Mouse (Mus musculus): ENCODE measurements at regions not wholly inside any gene's neighbourhood (a gene's known extent, or its start where the extent isn't known, plus 50 kb on each side); places are given as distances from the start of the nearest gene placed in this dataset.
A peak's percentile ranks its signal among the peaks of the same experiment; 100 is the strongest.

DNA sequence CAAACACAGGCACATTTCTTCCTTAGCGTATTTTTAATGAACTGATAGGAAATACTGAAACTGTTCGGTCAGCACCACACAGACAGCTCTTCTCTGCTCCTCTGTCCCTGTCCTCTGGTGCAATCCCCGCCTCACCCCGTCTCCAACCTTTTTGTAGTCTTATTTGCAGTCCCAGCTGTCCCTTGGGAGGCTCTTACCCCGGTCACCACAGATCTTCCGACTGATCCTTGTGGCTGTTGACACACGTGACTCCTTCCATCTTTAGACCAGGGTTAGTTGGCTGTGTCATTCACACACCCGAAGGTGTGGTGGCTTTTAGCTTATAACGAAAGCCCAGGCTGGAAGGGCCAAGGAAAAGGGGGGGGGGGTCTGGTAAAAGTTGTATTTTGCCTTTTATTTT, 56.4 kb downstream of the Cyp26a1 start:
- DNase-seq (ENCODE audit: low spot score) = no peak

DNA sequence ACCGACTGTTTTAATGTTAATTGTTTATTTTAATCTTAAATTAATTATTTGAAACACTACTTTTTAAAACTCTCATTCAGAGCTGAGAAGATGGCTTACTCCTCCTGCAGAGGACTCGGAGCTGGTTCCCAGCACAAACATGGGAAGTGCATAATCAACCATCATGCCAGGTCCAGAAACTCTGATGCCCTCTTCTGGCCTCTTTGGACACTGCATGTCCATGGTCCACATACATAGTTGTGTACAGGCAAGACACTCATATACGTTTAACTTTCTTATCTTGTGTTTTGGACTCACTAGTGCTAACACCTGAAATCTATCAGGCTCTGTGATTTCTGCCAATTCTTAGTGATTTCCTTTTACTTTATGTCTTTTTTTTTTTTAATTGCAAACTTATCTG, 57.8 kb downstream of the Cyp26a1 start:
- DNase-seq (ENCODE audit: low spot score) = no peak

DNA sequence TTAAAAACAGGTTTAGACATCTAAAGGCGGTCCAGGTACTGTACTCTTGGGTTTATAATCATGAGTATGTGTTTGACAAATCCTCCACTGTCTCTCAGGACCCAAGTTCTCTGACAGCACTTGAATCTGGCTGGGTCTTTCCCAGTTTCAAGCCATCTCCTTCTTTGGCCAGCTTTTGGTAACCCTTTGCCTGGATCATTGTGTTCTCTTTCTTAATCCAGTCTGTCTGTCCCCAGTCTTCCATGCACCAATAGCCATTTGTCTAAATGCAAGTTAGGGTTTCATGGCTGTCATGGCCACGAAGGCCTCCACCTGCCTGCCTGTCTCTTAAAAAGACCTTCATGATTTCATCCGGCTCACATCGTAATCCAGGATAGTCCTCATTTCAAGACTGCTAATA, 71.8 kb downstream of the Cyp26a1 start:
- no peak for DNase-seq (ENCODE audit: low spot score)

DNA sequence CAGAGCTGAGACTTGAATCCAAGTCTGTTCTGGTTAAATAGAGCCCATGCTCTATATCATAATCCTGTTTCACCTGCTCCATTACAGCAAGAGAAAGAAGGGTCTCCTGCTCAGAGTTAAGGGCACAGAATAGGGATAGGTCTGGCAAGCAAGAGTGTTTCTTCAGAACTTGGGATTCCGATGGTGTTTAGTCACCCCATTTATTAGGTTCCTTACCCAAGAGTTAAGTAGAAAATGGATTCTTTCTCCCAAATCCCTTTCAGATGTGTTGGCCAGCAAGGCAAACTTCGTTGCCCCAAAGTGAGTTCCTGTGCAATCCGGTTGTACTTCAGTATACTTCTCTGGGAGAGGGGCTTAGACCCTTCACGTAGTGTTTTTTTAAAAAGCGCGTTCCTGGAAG, 74.4 kb downstream of the Cyp26a1 start:
- no peak for DNase-seq (ENCODE audit: low spot score)

DNA sequence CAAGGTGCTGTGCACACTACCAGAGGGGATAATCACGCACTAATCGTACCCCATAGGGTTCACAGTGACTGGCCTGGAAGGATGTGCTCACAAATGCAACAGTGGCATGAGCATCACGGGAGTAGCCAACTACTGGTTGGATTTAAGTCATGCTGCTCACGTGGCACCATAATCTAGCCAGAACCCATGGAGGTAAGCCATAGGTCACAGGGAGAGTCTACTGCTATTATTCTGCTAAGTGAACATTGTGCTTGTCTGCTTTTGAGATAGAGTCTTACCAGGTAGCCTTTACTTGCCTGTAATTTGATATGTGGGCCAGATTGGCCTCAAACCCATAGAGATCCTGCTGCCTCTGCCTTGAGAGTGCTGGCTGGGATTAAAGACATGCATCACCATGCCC, 77.0 kb downstream of the Cyp26a1 start:
- DNase-seq (ENCODE audit: low spot score) = no peak

DNA sequence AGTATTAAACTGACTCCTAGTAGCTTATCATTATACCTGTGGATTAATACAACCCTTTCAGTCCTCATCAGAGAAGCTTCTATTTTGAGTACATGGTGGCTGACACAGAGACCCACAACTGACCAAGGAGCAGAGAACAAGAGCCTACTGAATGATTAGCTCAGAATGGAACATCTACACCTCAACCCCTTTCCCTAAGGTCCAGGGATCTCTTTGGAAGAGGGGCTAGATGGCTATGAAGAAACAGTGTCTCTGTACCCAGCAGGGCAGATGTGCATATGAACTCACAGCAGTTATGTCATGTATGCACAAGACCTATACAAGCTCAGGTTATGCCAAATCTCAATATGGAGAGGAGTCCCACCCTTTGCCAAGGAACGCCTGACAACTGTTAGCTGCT, 77.4 kb downstream of the Cyp26a1 start:
- no peak for DNase-seq (ENCODE audit: low spot score)

DNA sequence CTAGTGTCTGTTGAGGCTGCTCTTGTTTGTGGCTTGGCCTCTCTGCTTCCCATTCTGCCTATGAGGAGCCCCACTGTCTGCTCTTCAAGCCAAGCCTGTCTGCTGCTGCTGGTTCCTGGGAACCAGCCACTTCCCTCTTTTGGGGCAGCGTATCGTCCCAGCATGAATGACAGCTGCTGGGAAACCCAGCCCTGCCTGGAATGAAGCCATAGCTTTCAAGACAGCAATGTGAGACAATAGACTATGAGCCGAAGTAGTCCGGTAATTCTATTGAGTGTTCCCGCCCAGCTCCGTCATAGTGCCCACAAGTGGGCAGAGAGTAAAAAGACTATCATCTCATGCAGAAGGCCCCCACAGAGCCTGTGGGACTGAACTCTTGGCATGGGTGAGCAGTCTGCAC, 80.4 kb downstream of the Cyp26a1 start:
- DNase-seq (ENCODE audit: low spot score) = no peak

DNA sequence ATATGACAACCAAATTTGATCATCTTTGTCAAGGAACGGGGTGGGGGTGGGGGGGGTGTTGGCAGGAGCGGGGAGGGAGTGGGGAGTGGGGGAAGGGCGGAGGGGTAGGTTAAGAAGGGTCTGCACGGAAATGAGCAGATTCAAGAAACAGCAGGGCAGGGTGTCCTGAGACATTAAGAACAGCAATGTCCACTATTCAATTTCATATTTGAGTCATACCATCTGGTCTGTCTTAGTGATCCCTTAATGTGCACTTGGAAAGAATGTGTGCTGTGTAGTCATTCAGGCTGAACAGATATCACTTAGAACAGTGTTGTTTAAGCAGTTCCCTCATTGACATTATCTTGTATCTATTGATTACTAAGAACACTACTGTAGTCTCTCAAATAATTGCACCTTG, 81.0 kb downstream of the Cyp26a1 start:
- no peak for DNase-seq (ENCODE audit: low spot score)

DNA sequence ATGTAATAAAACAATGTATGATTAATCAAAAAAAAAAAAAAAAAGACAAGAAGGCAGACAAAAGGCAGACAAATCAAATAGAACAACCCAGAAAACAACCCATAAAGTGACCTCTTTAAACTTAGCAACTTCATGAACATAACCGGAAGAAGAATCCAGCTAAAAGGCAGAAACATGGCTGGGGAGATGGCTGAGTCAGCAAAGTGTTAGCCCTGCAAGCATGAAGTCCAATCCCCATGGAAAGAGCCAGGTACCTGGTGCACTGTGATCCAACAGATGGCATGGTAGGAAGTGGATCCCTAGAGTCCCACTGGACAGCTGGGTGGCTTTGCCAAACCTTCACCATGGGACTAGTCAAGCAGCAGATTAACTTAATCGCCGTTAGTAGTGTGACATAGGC, 90.9 kb downstream of the Cyp26a1 start:
- no peak for DNase-seq (ENCODE audit: low spot score)

DNA sequence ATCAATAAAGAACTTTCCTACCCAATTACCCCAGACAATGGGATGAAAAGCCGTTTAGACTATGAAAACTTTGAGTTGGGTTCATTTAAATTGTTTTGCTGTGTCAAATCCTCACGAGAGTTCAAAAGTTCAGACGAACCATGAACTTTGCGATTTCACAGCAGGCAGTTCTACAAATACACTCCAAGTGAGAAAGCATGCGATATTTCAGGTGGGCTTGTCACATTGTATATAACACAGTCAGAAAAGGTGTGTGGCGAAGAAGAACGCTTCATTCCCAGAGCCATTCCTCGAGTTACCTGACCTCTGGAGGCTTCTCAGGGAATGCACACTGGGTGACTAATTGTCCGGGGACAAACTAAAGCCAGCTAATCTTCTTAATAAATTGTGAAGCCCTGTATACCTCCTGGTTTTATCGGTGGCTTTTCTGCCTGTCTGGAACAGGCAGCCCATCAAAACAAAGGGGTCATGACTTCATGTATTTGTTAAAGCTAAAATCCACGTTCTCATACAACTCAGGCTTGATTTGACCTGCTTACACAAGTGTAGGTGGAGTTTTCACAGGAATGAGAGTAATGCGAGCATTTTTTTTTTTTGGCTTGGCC, 92.1 kb downstream of the Cyp26a1 start:
- DNase-seq (ENCODE audit: low spot score) = no peak

DNA sequence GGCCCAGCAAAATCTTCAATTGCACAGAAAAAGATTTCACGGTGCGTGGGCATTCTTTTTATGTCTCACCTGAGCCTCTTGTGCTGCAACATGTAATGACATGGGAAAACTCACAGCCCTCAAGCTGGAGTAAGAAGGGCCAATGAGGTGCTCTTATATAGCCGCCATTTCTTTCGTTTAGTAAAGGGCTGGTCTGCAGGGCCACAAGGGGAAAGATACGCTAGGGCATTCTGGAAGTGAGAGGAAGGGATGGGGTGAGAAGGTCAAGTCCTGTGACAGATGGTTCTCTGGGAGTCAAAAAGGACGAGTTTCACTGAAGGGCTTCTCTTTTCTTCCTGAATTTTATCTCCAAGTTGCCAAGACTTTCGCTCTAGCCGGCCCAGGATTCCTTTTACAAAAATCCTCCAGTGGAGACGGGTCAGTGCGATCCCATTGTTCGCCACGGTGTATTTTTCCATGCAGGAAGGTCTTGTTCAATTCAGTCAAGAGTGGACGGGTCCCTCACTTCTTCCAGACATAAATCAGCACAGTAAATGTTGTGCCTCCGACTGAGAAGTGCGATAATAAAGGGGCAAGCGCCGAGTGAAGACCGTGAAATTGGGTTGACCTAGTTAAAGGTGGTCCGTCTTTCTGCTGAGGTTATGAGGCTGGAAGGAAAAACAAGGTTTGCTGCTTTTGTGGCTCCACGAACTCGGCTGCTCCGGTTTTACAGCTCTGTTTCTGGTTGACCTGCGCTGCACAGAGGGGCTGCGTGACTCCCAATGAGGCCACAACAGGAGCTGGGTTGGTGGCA, 92.9 kb downstream of the Cyp26a1 start:
- DNase-seq (ENCODE audit: low spot score) = no peak

DNA sequence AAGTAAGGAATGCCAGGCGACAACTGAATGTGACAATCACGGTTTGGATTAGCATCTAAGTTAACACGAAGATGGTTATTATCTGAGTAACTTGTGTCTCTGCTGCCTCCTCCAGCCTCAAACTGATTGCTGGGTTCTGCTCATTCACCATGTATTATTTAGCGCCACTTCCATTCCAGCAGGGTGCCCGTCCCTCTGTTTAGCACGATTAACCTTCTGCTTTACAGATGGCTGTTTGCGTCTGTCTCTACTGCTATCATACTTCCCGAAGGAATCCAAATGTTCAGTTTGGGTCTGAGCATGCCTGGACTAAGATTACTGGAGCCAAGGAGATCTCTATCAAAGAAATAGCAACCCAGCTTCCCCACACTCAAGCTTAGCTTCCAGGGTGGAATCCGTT, 95.6 kb downstream of the Cyp26a1 start:
- DNase-seq (ENCODE audit: low spot score) = no peak

DNA sequence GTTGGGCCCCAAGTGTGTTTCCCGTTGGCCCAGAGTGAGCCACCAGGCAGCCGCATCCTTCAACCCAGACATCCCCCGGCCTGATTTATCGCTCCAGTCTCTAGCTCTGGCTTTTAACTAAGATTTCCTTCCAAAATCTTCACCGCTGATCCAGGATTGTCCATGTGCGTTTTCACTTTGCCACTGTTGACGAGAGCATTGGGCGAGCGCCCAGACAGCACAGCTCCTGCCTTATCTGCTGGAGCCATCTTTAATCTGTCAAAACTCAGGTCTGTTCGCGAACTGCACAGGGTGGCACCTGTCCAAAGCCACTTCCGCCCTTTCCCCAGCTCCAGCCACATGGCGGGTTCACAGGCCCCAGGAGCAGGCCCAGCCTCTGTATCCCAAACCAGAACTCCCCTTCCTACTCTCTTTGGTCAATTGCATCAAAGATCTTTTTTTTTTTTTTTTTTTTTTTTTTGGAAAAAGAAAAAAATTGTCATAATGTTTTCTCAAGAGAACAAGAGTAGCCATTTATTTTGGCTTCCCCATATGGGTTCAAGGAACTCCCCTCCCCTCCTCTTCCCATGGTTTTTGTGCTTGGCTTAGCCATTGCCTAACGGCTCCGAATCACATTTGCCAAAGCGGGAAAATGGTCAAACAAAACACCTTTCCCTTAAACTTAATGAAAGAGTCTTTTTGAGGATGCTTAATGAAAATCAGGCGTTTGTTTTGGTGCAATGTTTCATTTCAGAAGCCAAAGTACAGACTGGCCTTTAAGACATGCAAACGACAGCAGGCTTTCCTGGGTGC, 98.2 kb downstream of the Cyp26a1 start:
- DNase-seq (ENCODE audit: low spot score) = peak; percentile 14

DNA sequence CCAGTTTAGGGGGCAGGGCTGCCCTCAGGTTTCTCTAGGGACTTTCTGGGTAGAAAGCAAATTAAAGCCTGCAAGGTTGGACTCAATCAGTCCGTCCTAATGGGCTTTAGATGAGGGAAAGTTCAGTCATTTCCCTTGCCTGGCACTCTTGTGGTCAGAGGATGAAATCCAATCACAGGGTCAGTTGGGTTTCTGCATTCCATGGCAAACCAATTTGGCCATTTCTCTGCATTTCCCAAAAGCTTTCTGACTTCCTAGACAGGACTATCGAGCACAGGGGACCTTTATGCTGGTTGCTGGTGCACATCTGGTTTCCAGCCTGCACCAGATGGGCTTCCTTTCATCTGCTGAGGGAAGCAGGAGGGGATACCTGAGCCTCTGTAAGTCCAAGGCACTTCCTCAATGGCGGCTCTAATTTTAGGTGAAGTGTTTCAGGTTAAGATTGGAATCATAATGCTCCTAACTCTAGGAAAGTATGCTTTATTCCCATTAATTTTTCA, 102.6 kb downstream of the Cyp26a1 start:
- no peak for DNase-seq (ENCODE audit: low spot score)

DNA sequence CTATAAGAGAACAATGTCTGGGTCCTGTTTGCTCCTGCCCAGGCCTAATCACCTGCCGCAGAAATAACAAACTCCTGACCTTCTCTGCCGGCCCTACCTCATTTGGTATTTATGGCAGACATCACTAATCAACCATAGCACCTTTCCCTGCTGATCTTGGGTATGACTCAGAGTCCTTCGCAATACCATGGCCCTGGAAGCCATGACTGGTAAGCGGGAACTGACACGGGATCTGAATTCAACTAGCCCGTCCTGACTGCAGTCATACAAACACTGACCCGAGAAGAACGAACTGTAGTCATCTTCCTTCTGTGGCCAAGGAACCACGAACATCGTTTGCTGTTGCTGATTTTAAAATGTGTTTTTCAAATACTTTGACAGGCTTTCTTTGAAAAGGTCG, 112.1 kb downstream of the Cyp26a1 start:
- DNase-seq (ENCODE audit: low spot score) = no peak

DNA sequence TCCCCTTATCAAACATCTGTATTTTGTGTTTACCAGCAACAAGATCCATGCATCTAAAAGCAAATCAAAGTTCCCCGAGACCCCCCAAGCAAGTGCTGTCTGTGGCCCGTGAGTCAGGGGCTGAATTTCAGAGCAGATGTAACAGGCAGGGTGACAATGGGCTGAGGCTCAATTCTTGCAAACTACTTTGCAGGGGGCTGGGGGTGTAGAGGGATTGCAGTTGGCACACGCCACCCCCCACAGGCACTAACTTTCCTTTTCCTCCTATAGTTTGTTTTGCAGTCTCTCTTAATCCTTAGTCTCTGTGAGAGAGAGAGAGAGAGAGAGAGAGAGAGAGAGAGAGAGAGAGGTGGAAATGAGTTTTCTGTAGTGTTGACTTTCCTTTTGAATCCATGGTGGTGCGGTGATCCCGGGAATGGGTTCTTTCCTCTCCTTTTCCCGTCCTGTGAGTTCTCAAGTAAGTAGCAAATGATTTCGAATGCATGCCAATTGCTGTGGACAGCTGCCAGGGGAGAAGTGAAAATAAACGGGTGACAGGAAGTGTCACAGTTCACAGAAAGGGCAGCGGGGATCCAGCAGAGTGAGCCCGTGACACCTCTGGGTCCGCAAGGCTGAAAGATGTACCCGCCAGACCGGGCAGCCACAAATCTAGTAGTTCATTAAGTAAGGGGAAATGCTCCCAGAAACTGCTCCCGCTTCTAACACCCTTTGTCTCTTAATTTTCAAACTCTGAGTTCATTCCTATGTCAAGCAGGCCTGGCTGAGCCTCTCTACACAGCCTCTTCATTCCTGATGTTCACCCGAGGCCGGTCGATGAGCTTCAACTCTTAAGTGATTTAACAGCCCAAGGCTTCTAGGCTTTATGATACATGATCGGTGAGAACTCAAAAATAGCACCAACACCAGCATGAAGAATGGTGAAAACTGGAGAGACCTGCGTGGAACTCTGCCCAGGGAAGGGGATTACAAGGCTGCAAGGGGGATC, 116.8 kb downstream of the Cyp26a1 start:
- no peak for DNase-seq (ENCODE audit: low spot score)

DNA sequence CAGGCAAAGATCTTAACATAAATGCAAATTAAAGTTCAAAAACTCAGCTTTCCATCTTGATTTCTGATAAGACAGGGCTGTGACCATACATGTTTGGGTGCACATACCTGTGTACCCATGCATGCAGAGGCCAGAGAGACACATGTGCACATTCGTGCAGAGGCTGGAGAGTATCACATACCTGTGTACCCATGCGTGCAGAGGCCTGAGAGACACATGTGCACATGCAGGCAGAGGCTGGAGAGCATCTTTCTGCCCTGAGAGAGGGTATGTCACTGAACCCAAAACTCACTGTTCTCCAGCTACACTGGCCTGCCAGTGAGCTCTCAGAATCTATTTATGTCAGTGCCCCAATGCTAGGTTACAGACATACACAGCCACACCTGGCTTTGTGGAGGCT, 118.0 kb downstream of the Cyp26a1 start:
- DNase-seq (ENCODE audit: low spot score) = no peak

DNA sequence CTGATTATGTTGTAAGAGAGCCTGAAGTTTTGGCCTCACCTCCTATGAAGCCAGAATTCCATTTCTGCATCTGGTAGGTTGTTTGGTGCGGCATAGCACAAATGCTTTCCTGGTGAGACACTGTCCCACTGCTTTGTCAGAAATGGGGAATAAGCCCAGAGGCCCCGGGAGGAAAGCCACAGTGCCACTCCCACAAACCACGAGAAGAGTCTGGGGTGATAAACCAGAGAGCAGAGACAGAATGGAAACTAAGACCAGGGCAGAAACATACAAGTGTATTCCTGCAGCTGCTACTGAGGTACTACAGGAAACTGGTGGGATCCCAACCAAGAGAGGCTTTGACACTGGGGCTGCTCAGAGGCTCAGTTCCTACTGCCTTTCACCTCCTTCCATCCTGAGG, 123.6 kb downstream of the Cyp26a1 start:
- DNase-seq (ENCODE audit: low spot score) = no peak

DNA sequence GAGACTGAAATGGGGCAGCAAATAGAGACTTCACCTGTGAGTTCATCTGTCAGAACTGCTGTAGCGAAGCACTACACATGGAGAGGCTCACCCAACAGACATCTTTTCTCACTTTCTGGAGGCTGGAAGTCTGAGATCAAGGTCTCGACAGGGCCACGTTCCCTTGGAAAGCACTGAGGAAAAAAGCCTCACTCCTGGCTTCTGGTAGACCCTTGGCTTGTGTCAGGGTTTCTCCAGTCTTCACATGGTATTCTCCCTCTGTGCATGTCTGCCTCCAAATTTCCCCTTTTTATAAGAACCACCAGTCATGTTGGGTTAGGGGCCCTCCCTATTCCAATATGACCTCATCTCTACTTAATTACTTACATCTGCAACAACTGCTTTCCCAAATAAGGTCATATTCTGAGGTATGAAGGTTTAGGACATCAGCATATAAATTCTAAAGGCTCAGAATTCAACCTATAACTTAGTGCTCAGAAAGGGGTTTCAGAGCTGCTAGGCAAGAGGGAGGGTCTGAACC, 124.1 kb downstream of the Cyp26a1 start:
- DNase-seq (ENCODE audit: low spot score) = no peak

DNA sequence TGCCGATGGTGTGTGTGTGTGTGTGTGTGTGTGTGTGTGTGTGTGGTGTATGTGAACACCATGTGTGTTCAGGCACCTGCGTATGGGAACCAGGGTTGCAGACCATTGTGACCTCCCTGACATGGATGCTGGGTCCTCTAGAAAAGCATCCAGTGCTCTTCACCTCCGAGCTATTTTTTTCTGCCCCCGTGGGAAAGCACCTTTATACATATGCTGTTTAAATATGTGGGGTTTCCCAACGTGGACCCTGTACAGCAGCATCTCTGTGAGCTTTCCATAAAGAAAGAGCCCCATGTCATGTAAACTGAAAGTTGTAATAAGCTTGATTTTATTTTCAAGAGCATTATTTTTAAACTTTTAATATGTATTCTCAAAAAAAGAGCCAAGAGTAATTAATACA, 126.6 kb downstream of the Cyp26a1 start:
- no peak for DNase-seq (ENCODE audit: low spot score)

DNA sequence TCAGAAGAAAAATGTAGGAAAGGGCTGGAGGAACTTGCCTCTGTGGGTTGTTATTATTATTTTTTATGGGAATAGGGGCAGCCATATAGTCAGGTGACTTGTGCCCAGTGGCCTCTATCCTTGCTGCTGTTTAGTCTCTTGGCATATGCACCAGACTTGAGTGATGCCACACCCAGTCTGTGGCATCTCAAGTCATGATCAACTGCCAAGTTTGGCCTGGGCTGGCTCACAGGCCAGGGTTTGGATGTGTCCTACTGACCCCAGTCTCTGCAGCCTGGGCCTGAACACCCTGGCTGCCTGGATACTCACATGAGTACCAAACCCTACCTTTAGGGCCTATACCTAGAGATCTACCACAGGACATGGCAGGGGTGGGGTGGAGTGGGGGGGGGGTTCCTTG, 133.8 kb downstream of the Cyp26a1 start:
- no peak for DNase-seq (ENCODE audit: low spot score)

DNA sequence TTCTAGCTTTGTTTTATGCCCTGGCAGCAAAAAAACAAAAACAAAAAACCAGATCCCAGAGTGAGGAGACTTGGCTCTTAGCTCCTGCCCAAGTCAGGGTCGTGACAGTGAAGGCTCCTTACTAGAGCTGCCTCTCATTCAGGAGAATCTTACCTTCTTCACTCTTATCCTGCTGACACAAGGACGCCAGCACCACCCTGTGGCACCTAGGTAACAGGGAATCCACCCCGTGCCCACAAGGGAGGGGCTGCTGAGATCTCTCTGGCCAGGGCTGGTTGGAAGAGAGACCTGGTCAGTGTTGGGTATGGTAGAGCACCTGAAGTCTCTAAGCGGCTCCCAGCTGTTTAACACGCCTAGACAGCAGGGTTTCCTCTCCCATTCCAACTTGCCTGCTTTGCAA, 139.3 kb downstream of the Cyp26a1 start:
- DNase-seq (ENCODE audit: low spot score) = no peak

Measured in ovary, postnatal 10 days (tissue).